Mouse (Mus musculus): Measurements from ENCODE around the gene Tmem178.

Tmem178 gene

GRCm38 (mm10) chr17:80944530-80945198 is at the start of gene Tmem178:
TSS of gene Tmem178 (plus strand) at chr17:80944632.
- in situ Hi-C loops (cut with MboI, MseI) = no loop called here

GRCm38 (mm10) chr17:80896481-80896880 is 48.0 kb upstream of the Tmem178 start:
- in situ Hi-C loops (cut with MboI, MseI) = no loop called here

- in situ Hi-C loops (cut with MboI, MseI) = no loop called here
Measured at GRCm38 (mm10) chr17:80897709-80898440, 46.6 kb upstream of the Tmem178 start.

- in situ Hi-C loops (cut with MboI, MseI) = loop anchor here in 1 of 2 experiments (5.0 kb wide), 1 partner anchor 72 kb away; no protein-coding TSS in a partner anchor
Measured at GRCm38 (mm10) chr17:80899513-80900199, 44.8 kb upstream of the Tmem178 start.

- in situ Hi-C loops (cut with MboI, MseI) = loop anchor here in 1 of 2 experiments (5.0 kb wide), 1 partner anchor 73 kb away; no protein-coding TSS in a partner anchor
Measured at GRCm38 (mm10) chr17:80900200-80900520, 44.3 kb upstream of the Tmem178 start.

GRCm38 (mm10) chr17:80901885-80902284 is 42.5 kb upstream of the Tmem178 start:
- in situ Hi-C loops (cut with MboI, MseI) = loop anchor here in 1 of 2 experiments (5.0 kb wide), 1 partner anchor 75 kb away; no protein-coding TSS in a partner anchor

- in situ Hi-C loops (cut with MboI, MseI) = loop anchor here in 1 of 2 experiments (5.0 kb wide), 1 partner anchor 76 kb away; no protein-coding TSS in a partner anchor
Measured at GRCm38 (mm10) chr17:80903121-80903875, 41.1 kb upstream of the Tmem178 start.

- in situ Hi-C loops (cut with MboI, MseI) = loop anchor here in 1 of 2 experiments (5.0 kb wide), 1 partner anchor 77 kb away; no protein-coding TSS in a partner anchor
Measured at GRCm38 (mm10) chr17:80904061-80904460, 40.4 kb upstream of the Tmem178 start.

GRCm38 (mm10) chr17:80915666-80916065 is 28.8 kb upstream of the Tmem178 start:
- in situ Hi-C loops (cut with MboI, MseI) = no loop called here

GRCm38 (mm10) chr17:80919261-80919660 is 25.2 kb upstream of the Tmem178 start:
- in situ Hi-C loops (cut with MboI, MseI) = no loop called here

GRCm38 (mm10) chr17:80921286-80922134 is 22.9 kb upstream of the Tmem178 start:
- in situ Hi-C loops (cut with MboI, MseI) = no loop called here

- in situ Hi-C loops (cut with MboI, MseI) = no loop called here
Measured at GRCm38 (mm10) chr17:80925554-80925953, 18.9 kb upstream of the Tmem178 start.

- in situ Hi-C loops (cut with MboI, MseI) = no loop called here
Measured at GRCm38 (mm10) chr17:80927151-80927550, 17.3 kb upstream of the Tmem178 start.

GRCm38 (mm10) chr17:80932716-80933115 is 11.7 kb upstream of the Tmem178 start:
- in situ Hi-C loops (cut with MboI, MseI) = no loop called here

GRCm38 (mm10) chr17:80933401-80934029 is 10.9 kb upstream of the Tmem178 start:
- in situ Hi-C loops (cut with MboI, MseI) = no loop called here

GRCm38 (mm10) chr17:80935807-80936519 is 8.5 kb upstream of the Tmem178 start:
- in situ Hi-C loops (cut with MboI, MseI) = no loop called here

GRCm38 (mm10) chr17:80936521-80936920 is 7.9 kb upstream of the Tmem178 start:
- in situ Hi-C loops (cut with MboI, MseI) = no loop called here

- in situ Hi-C loops (cut with MboI, MseI) = no loop called here
Measured at GRCm38 (mm10) chr17:80939833-80940232, 4.6 kb upstream of the Tmem178 start.

GRCm38 (mm10) chr17:80941857-80942256 is 2.6 kb upstream of the Tmem178 start:
- in situ Hi-C loops (cut with MboI, MseI) = no loop called here

Measured in T-helper 17 cell (primary cell).